Mouse (Mus musculus) megakaryocyte, embryonic 14.5 days (primary cell): ENCODE results near the gene Masp2.

Source experiments
- FLI1 ChIP-seq: IDR thresholded peaks from 2 replicates; pipeline ENCODE4 v1.6.1; 2012; ENCODE audit warnings: low read length, inconsistent platforms, mixed read lengths
- GATA1 ChIP-seq: IDR thresholded peaks from 3 replicates; pipeline ENCODE4 v1.6.1; 2012; ENCODE audit warnings: mixed read lengths, low read length, inconsistent platforms, borderline replicate concordance

DNA sequence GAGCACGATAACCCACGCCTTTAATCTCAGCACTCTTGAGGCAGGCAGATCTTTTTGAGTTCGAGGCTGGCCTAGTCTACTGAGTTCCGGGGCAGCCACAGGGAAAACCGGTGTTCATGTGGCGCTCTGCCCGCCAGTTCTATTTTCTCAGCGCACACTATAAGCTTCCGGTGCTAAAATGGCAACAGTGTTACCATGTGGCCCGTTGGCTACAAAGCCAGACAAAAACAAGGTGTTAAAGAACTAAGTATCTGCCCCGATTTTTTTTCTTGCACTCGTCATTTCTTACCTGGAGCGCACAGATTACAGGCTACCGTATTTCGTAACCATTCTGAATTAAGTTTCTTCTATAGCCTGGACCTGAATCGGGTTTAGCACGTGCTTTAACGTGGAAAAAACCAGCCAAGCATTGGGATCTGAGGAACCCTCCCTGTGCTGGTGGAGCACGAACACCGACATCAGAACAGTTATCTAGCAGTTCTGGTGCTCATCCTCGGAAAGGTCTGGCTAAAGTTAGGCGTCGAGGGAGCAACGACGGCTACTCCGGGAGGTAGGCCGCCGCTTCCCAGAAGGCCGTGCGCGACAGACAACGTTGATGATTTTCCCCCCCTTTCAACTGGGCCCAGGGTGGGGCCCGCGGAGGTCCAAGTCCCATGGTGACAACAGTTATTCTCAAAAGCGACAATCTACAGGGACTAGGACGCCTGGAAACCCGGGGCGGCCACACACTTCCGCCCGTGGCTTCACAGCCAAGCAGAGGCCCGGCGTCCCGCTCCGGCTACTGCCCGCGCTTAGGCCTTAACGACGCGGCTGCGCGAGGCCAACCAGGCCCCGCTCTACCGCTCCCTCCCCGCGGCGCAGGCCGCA, 23.6 kb downstream of the Masp2 start:
- no peak for TF ChIP-seq GATA1
- no peak for TF ChIP-seq FLI1
